Mouse (Mus musculus) erythroid progenitor cell, adult 5-6 weeks (primary cell): ENCODE measurements around the gene Kansl1. TPM values are rescaled to one million over a fixed set of nuclear protein-coding genes. Genes with fewer than 3 reads are reported as not detected.

Experiments used
- ATAC-seq: replicated peaks from 2 replicates; pipeline ENCODE4 v1.8.0; 2016; ENCODE audit warnings: moderate number of reproducible peaks, mild to moderate bottlenecking, moderate TSS enrichment, inconsistent platforms; ENCODE audit not compliant: poor library complexity, low FRiP score, severe bottlenecking
- total RNA-seq, 2 experiments: library from RNA; stranded (forward) in 1 of 2; stranded (reverse) in 1 of 2; fragments of 150-400 nt in 1 of 2; fragments of 186-747, 209-891 nt in 1 of 2; gene quantifications; 2 replicates each; pipeline versions ENCODE4 v1.2.3 to v1.2.4; 2015 to 2017; ENCODE audit warnings: low replicate concordance in 2 of 2

Gene Kansl1
- total RNA-seq, 2 experiments from 2014 or later, result 19.8 to 29.8 TPM

DNA sequence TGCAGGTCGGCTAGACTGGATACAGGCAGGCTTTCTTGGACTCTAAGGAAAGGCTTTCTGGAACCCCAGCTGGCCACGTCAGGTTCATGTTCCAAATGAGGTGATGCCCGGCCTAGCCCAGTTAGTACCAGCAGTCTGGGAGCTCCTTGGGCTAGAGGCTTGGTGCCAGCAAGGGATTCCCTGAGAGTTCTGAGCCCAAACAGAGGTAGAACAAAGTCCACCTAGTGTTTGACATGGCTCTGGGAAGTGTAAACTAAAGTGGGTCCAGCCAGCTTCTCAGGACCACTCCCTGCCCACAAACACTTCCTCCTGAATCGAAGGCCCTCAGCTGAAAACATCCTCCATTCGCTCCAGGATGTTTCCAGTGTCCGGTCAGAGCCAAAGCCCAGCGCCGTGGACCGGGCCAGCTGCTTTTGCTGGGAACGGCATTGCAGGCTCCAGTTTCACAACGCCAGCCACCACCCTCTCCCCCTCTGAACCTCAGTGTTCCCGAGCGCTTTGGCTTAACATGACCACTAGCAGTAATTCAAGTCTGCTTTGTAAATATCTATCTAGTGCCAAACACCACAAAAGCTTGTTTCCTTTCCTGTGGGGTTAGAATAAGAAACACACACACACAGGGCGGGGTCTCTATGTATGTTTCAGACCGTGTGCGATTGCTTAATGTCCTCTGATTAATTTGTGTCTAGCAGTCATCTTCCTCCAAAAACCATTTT, 151.8 kb downstream of the Kansl1 start:
- no peak for ATAC-seq

DNA sequence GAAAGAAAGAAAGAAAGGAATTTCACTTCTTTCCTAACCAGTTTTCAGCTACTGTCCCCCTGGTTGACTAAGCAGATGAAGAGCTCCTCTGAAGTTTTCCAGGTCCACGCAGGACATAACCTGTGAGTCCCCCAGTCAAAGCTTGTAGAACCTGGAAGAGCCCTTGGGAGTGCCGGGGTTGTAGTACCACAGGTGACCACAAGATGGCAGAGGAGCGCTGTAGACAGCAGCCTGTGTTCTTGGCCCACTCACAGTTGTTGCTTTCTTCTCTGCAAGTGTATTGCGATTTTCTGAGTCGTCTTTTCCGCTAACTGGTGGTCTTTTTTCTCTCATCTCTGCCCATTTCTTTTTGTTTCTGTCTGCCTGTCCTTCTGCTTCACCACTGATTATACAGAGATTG, 153.0 kb downstream of the Kansl1 start:
- ATAC-seq, result peak; percentile 79

DNA sequence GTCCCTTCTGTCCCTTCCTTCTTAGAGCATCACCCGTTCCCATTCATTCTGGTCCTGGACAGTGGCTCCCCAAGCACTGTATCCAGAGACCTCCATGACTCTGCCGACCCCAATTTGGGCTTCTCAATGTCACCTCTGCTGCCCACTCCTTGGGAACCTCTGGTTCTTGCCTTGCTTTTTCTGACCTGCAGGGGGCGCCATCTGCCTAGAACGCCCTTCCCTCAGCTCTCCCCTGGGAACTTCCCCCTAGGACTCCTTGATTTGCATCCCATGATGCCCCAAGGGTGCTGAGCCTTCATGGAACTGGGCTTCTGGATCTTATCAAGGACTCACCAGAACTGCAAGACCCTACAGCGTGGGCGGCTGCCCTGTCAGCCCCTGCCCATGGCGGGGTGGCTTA, 157.0 kb downstream of the Kansl1 start:
- no peak for ATAC-seq

DNA sequence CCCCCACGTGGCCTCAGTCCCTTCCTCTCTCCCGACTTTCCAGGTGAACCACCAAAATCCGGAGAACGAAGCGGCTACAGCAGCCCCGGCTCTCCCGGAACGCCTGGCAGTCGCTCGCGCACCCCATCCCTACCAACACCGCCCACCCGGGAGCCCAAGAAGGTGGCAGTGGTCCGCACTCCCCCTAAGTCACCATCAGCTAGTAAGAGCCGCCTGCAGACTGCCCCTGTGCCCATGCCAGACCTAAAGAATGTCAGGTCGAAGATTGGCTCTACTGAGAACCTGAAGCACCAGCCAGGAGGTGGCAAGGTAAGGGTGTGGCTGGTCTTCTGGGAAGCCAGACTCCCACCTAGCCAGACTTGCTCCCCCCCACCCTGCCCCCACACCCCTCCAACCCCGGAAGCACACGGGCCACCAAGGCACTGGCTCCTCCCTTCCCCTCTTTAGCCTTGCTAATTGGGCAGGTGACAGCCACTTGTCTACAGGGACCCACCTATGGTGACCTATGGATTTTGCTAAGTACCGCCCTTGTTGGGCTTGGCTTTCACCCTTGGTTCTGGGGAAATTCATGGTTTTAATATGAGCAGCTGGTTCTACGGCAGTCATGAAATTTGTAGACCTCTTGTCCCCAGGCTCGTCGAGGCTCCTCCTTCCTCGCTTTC, 158.3 kb downstream of the Kansl1 start:
- peak; percentile 63 for ATAC-seq

DNA sequence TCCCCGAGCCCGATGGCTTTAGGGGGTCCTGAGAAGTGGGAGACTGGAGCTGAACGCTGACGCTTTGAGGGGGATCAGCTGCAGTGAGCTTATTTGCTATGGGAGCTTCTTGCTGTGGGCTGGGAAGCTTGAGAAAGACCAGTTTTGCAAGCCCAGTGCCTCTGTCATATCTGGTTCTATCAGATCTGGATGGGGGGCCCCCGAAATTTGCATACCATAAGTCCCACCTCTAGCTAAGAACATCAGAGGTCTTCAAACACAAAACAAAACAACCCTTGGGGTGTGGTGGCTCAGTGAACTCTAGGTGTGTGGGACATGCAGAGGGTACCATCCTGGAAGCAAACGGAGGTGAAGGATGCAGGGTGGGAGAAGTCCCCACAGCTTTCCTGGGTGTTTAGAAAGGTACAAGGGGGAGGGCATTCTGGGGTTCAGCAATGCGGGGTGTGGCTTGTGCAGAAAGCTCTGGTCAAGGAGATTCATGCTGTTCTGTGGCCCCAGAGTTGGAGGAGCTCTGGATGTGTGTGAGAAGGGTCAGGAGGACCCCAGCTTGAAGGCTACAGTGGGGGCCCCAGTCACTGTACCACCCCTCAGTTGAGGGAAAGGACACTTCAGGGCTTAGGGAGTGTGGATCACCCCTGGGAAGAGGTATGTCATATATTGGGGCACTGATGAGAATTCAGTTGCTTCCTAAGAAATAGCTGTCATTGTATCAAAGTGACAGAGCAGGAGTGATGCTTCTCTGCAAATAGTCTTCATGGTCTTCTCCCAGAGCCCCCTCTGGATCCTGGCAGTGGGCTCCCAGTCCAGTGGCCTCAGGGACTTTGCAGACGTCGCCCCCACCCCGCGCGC, 159.1 kb downstream of the Kansl1 start:
- no peak for ATAC-seq

DNA sequence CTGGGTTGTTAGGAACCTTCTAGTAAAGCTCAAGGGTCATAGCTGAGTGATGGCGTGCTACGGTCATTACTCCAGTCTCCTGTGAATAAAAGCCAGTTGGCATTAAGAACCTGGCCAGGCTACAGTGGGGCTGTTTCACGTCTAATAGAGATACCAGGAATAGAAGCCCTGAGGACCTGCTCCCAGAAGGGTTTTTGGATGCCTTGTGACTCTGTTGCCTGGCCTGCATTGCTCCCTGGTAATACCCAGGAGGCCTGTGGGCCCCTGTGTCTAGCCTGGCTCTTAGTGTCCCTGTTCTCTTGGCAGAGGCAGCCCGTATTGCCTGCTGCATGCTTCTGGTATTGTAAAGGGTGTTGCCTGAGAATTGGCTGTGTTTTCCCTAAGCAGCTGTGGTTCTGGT, 161.5 kb downstream of the Kansl1 start:
- no peak for ATAC-seq

DNA sequence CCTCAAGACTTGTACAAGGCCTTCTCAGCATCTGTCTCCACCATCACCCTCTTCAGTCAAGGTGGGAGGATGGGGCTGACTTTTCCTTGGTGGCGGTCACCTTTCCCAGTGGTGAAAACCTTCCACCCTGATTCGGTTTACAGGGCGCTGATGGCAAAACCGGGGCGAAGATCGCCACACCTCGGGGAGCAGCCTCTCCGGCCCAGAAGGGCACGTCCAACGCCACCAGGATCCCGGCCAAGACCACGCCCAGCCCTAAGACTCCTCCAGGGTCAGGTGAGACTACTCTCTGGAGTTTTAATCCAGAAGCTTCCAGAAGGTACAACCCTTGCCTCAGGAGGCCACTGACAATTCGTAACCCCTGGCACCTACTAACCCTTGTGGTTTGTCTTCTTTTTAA, 162.2 kb downstream of the Kansl1 start:
- ATAC-seq, result no peak

DNA sequence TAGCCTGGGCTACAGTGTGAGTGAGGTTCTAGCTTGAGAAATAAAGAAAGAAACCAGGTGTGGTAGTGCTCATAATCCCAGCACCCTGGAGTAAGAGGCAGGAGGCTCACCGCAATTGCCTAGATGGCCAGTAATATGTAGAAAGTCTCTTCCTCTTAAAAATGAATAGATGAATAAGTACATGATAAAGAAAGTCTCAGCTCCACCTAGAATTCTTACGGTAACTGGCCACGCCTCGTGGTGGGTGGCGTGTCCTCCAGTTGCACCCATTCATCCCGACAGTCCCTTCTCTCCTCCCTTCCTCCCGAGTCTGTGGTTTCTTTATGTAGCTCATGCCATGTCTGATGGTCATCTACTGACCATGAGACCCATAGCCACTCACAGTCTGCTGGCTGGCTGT, 162.9 kb downstream of the Kansl1 start:
- ATAC-seq, result no peak

DNA sequence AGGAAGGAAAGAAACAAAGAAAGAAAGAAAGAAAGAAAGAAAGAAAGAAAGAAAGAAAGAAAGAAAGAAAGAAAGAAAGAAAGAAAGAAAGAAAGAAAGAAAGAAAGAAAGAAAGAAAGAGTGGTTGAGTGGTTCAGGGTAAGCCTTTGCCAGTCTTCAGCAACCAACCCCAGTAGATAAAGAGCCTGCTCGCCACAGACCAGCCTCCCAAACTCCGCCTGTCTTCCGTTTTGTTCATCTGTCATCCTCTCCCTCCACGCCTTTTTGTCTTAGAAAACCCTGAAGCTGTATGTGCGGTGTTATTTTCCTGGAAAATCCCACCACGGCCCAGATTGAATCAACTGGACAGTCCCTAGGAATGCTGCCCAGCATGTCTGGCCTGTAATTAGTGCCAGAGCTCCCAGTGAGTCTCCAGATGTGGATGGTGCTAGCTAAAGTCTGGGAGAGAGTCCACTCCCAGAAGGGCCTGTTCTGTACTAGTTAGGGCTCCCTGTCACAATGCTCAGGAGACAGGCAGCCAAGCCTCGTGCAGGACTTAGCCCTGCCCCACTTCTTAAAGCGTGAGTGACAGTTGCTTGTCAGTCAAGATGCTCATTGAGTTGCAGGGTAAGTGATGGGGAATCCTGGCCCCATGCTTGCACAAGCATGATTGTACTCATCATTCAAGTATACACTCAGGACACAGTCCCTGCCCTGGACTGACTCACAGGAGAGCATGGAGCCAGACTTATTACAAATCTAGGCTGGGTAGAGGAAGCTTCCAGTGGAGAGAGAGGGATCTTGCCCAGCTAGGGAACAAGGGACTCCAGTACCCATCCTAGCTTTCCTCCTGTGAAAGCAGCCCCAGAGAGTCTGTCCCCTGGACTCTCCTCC, 165.3 kb downstream of the Kansl1 start:
- ATAC-seq, result no peak

DNA sequence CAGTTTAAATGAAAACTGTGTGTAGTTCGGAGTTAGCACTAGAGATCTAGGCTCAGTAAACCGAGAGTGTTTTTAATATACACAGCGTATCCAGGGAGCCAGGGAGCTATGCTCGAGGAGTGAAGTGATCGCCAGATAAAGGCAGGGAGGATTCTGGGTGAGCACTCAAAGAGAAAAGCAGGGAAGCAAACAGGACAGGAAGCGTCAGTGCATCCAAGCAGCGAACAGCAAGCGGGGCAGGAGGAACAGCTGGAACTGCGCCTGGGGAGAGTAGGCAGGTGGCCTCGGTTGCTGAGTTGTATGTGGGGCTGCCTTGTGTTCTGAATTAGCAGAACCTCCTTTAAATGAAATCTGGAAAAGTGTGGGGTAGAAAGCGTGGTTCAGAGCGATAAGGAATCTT, 166.0 kb downstream of the Kansl1 start:
- no peak for ATAC-seq

DNA sequence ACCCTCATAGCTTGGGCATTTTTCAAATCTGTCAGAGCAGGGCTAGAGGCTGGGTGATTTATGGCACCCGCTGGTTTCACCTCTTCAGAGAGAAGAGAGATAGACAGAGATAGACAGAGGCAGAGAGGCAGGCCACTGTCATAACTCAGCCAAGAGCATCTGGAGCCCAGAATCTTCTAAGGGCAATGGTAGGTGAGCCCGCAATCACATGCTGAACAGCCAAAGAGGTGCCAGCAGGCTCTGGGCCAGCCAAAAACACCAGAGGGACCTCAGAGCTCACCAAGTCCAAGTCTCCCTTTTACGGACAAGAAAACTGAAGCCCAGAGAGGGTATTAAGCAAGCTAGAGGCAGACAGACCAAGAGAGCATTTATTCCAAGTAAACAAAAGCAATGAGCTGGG, 171.0 kb downstream of the Kansl1 start:
- no peak for ATAC-seq

DNA sequence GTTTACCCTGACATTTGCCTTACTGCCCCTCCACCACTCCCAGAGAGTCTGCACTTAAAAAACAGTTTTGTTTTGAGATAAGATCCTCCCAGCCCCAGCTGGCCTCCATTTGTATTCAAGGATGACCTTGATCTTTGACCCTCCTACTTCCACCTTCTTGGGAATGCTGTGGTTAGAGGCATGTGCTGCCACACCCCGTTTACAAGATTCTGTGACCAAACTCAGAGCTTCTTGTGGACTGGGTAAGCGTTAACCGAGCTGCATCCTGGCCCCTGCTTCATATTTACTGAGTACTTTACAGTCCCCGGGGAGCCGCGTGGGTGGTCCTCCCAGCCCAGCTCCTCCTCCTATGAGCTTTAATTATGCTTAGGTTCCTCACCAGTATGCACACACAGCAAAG, 173.0 kb downstream of the Kansl1 start:
- no peak for ATAC-seq

DNA sequence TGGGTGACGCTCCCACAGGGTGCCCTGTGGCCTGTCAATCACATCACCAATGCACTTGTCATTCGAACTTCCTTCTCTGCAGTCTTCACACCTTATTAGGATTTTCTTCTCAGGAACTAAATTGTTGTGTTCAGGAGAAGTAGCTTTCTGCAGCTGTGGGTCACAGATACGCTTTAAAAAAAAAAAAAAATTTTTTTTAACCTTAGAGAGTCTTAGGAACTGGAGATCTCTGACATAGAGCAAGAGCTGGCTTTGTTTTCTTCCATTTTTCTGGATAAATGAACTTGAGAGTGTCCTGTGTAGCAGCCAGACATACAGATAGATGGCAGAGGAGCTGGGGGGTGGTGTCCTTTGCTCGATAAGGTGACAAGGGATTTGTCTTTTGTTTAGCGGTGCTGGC, 173.5 kb downstream of the Kansl1 start:
- ATAC-seq, result no peak

DNA sequence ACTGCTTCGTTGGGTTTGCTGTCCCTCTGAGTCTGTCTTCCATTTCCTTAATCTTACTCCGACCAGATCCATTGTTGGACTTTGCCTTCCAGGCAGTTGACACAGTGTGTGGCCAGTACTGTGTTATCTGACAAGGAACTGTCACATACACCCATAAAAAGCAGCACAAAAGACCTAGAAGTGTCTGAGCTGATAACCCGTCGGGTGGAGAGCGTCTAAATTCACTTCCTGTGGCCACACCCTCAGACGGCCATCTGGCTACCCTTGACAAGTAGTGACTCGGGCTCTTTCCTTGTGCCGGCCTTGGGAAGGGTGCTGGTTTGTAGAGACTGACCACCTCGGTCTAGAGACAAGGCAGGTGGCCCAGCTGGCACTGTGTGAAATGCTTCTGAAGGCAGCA, 175.4 kb downstream of the Kansl1 start:
- ATAC-seq, result peak; percentile 84

DNA sequence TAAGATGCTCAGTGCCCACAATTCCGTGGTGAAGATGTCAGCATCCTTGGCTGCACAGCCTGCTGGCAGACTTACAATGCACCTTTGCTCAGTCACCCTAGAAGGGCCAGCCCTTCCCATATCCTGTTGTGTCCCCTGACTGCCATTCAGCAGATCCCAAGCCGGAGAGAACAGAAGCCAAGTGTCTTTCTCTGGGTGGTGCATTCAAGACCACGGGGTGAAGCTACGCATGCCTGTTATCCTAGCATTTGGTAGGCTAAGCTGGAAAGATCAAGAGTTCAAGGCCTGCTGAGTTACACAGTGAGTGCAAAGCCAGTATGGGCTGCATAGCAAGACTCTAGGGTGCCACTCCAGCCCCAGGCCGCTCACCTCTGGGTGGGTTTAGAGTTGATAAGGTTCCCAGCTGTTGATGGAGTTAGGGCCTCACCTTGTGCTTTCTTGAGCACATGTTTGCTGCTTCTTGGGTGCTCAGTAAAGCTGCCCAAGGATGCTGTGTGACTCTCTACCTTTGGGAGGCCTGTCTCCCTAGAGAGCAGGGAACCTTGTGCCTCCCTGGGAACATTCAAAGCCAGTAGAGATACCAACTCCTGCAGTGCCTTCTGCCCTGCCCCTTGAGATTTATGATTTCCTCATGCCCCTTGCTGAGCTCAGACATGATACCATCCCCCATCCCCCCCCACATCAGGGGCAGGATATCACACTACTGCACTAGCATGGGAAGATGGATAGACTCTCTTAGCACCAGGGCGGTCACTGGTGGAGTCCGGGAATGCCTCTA, 176.0 kb downstream of the Kansl1 start:
- peak; percentile 5 for ATAC-seq

DNA sequence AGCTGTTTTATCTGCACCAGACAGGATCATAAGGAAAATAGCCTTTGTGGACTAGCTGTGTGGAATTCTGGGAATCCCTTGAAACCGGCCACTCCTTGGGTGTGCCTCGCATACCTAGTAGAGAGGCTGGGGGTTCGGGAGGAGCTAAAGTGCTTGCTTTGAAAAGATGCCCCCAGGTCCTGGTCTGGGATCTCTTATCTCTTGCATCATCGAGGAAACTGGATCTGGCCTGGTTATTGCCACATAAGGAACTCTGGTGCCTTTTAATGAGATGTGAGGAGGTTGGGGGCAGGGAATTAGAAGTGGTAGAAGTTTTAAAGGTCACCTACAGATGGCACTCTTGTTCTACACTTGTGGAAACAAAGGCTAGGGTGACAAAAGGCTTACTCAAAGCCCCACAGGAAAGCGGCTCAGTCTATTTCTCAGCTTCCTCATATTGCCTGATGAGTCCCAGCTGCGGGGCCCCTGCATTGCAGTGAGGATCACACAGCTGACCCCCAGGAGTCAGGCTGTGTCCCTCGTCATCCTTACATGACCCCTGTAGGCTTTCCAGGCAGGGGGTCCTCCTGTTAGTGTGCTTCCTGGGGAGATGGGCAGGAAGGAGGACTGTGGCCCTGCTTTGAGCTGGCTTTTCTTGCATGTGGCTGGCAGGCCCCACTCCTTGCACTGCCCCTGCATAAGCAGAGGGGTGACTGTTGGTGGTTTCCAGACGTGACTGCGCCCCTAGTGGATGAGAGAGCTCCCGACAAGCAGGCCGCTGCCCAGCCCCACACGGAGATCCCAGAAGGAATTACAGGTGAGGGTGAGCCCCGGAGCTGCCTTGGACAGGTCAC, 179.2 kb downstream of the Kansl1 start:
- peak; percentile 71 for ATAC-seq

DNA sequence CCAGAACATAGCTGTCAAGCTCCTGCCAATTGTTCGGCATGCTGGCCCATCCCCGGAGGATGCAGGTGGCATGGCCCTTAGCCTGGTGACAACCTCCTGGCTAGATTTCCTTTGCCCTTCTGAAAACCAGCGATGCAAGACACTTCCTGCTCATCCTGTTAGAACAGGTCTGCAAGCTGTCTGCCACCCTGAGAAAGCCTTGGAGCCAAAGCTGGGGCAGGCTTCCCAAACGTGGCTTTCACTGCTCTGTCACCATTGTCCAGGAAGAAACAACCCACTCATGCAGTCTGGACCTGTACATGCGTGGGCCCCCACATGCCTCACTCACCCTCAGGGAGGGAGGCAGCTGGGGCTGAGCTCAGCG, 179.8 kb downstream of the Kansl1 start:
- no peak for ATAC-seq

DNA sequence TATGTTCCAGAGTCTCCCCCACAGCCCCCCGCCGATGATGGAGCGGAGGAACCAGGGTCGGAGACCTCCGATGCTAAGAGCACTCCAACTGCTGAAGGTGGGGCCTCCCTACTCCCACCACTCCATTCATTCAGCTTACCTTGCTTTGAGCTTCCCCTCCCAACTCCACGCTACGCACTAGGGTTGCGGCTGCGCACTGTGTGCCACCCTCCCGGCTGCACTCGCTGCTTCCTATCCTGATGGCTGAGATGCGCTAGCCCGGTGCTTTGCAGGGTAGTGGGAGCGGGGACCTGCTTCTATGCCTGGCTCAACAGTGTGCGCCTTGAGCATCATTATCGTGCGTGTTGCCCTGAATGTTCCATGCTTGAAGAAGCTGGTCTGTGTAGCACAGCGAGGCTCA, 181.5 kb downstream of the Kansl1 start:
- no peak for ATAC-seq
